12 mouse cellular contexts compared by ENCODE assay signal in the genomic region with DNA sequence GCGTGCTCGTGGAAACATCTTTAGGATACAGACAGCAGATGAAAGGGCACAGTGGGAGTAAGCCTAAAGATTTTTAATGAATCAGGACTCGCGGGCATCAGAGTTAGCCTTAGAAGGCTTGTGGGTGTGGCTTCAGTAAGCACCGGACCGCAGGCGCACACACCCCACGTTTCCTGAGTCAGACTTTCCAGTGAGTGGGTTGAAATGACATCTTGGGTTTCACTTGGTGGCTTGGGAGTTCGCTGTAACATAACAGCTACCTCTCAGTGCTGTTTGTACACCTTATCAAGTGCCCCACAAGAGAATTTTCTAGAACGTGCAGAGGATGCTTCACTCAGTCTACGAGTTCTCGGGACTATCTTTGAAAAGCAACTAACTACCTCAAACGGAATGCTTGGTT. TPM values are rescaled to one million over a fixed set of nuclear protein-coding genes. Genes with fewer than 3 reads are reported as not detected.
DNase-seq lines count a peak whose midpoint lies in the region; ATAC-seq lines count a peak whose summit lies in the region.
"Had no signal": no experiment of that assay in that cellular context is flagged by ENCODE, and none has a peak within 500 bp of the region (broad histone marks: within the 10 kb centered on the region; RNA-seq: fewer than 3 reads in every experiment).

No protein-coding gene starts in this region.

- no peak overlapping the region for H3K4me2 ChIP-seq in lung, embryonic 16.5 days (ENCODE audit: low read depth, low read length)
- no peak overlapping the region for H3K4me2 ChIP-seq in hindbrain, embryonic 16.5 days (ENCODE audit: low read length)
- H3K4me2 ChIP-seq: hindbrain, embryonic 13.5 days; stomach, embryonic 15.5 days had no signal

- no peaks in the 10 kb centered on the region for H3K9me3 ChIP-seq in heart, embryonic 10.5 days
- no peaks in the 10 kb centered on the region for H3K9me3 ChIP-seq in lung, embryonic 16.5 days (ENCODE audit: control insufficient read depth, low read length)
- H3K9me3 ChIP-seq in hindbrain, embryonic 16.5 days (ENCODE audit: control insufficient read depth, low read length), result no peaks in the 10 kb centered on the region
- H3K9me3 ChIP-seq: hindbrain, embryonic 13.5 days; stomach, embryonic 15.5 days had no signal

- no peaks in the 10 kb centered on the region for H3K4me1 ChIP-seq in heart, embryonic 10.5 days
- peaks cover 5% of the 10 kb centered on the region; the same call in 1 of the 2 replicates for H3K4me1 ChIP-seq in lung, embryonic 16.5 days (replicated peaks; ENCODE audit: control insufficient read depth, insufficient read depth, low read length)
- H3K4me1 ChIP-seq in hindbrain, embryonic 16.5 days (ENCODE audit: control insufficient read depth, insufficient read depth, low read depth, low read length), result no peaks in the 10 kb centered on the region
- H3K4me1 ChIP-seq: hindbrain, embryonic 13.5 days had no signal

- no peak overlapping the region for H3K9ac ChIP-seq in lung, embryonic 16.5 days (ENCODE audit: low read length)
- no peak overlapping the region for H3K9ac ChIP-seq in hindbrain, embryonic 16.5 days (ENCODE audit: low read depth, low read length)
- H3K9ac ChIP-seq: hindbrain, embryonic 13.5 days; stomach, embryonic 15.5 days had no signal

- no peak overlapping the region for H3K27ac ChIP-seq in heart, embryonic 10.5 days
- no peak overlapping the region for H3K27ac ChIP-seq in lung, embryonic 16.5 days (ENCODE audit: low read length)
- H3K27ac ChIP-seq in hindbrain, embryonic 16.5 days (ENCODE audit: low read depth, low read length), result no peak overlapping the region
- H3K27ac ChIP-seq: hindbrain, embryonic 13.5 days; stomach, embryonic 15.5 days had no signal

- 62% methylated on average over 13 of the region's 13 CpGs for WGBS in heart, embryonic 10.5 days
- WGBS in lung, embryonic 16.5 days, result 55% methylated on average over 13 of the region's 13 CpGs
- WGBS in hindbrain, embryonic 16.5 days, result 80% methylated on average over 13 of the region's 13 CpGs

- H3K4me3 ChIP-seq in heart, embryonic 10.5 days, result no peak overlapping the region
- no peak overlapping the region for H3K4me3 ChIP-seq in lung, embryonic 16.5 days (ENCODE audit: low read length)
- H3K4me3 ChIP-seq in hindbrain, embryonic 16.5 days (ENCODE audit: low read length), result no peak overlapping the region
- H3K4me3 ChIP-seq: hindbrain, embryonic 13.5 days; stomach, embryonic 15.5 days had no signal

- H3K27me3 ChIP-seq in heart, embryonic 10.5 days (ENCODE audit: insufficient read depth, poor library complexity, severe bottlenecking), result no peaks in the 10 kb centered on the region
- H3K27me3 ChIP-seq in lung, embryonic 16.5 days (ENCODE audit: control insufficient read depth, insufficient read depth, low read depth, low read length), result no peaks in the 10 kb centered on the region
- H3K27me3 ChIP-seq in hindbrain, embryonic 16.5 days (replicated peaks; ENCODE audit: control insufficient read depth, insufficient read depth, low read length), result no peaks in the 10 kb centered on the region
- H3K27me3 ChIP-seq: hindbrain, embryonic 13.5 days; stomach, embryonic 15.5 days had no signal

- no peaks in the 10 kb centered on the region for H3K36me3 ChIP-seq in heart, embryonic 10.5 days
- H3K36me3 ChIP-seq in lung, embryonic 16.5 days (ENCODE audit: control insufficient read depth, insufficient read depth, low read length), result no peaks in the 10 kb centered on the region
- H3K36me3 ChIP-seq in hindbrain, embryonic 16.5 days (ENCODE audit: control insufficient read depth, insufficient read depth, low read length), result no peaks in the 10 kb centered on the region
- H3K36me3 ChIP-seq: hindbrain, embryonic 13.5 days; stomach, embryonic 15.5 days had no signal

- ATAC-seq in activated CD4-positive, CD25-positive, alpha-beta regulatory T cell, adult 4 months, result peak; percentile 98
- ATAC-seq in lung, embryonic 16.5 days (ENCODE audit: low read depth), result peak; percentile 54
- ATAC-seq in monocyte, adult 5-6 weeks (replicated peaks; ENCODE audit: insufficient number of reproducible peaks, low FRiP score, low TSS enrichment, poor library complexity, severe bottlenecking), result no peak; the same call in 1 of the 2 replicates
- no peak for ATAC-seq in hindbrain, embryonic 16.5 days

- peak; percentile 15 to 45 for DNase-seq in heart, adult 18-20 months
- DNase-seq in heart, embryonic 10.5 days (ENCODE audit: low spot score), result no peak
- DNase-seq in 3134 (ENCODE audit: extremely low read depth, insufficient read length, low spot score), result peak; percentile 46
- DNase-seq in right cerebral cortex, postnatal 4 days, result no peak
- DNase-seq: adrenal gland, postnatal 14 days; layer of hippocampus, adult 9-11 months had no signal

RNA-seq across cellular contexts. Expression of gene Utrn, which starts 19.2 kb away (rescaled TPM):
- total RNA-seq in heart, adult 18-20 months (2021), result 10 to 100 TPM; 66.8 to 67.5 TPM
- polyA plus RNA-seq in heart, embryonic 10.5 days (2016; fragmentation: Nextera tagmentation; extraction: Ambion mirVana), result 65.2 and 68.5 TPM in 2 replicates
- 100 to 1,000 TPM; 255 to 319 TPM for polyA plus RNA-seq in activated CD4-positive, CD25-positive, alpha-beta regulatory T cell, adult 4 months (2017; shearing (Covaris generic))
- polyA plus RNA-seq in lung, embryonic 16.5 days (2015; fragmentation: Nextera tagmentation; extraction: Ambion mirVana), result 75.8 and 81.7 TPM in 2 replicates
- 61.8 to 169 TPM (median 72.5 TPM) in 3 replicates for total RNA-seq in monocyte, adult 5-6 weeks (2017)
- 25.4 and 25.7 TPM in 2 replicates for polyA plus RNA-seq in hindbrain, embryonic 16.5 days (2015; fragmentation: Nextera tagmentation; extraction: Ambion mirVana)

Comparison
In these comparisons a context has a peak if more than half of its experiments do, and no peak if none do; other contexts are left out.
1. DNase-seq: peak in heart, adult 18-20 months (2 of 2) and 3134 (single experiment); none in heart, embryonic 10.5 days (single experiment) and right cerebral cortex, postnatal 4 days (single experiment).
2. ATAC-seq: peak in activated CD4-positive, CD25-positive, alpha-beta regulatory T cell, adult 4 months (single experiment) and lung, embryonic 16.5 days (single experiment); none in monocyte, adult 5-6 weeks (single experiment) and hindbrain, embryonic 16.5 days (single experiment).